Mouse (Mus musculus) lung, embryonic 16.5 days (tissue): ENCODE results near the gene Gm21954. TPM values are rescaled to one million over a fixed set of nuclear protein-coding genes. Genes with fewer than 3 reads are reported as not detected.

Experiments
- ATAC-seq: fragments of 200-750 bp; cut with Nextera tagmentation; 2 replicates; pipeline ENCODE4 v1.8.0; 2017; ENCODE audit warnings: low read depth, mild to moderate bottlenecking, moderate library complexity
- H3K27ac ChIP-seq: fragments of 300-500 bp; sonication (generic); 2 replicates; pipeline ENCODE4 v1.5.1; 2014; ENCODE audit warnings: mild to moderate bottlenecking, control low read depth, low read length
- H3K27me3 ChIP-seq: fragments of 300-500 bp; sonication (generic); 2 replicates; pipeline ENCODE4 v1.6.1; 2014; ENCODE audit warnings: low read depth, low read length, mixed read lengths; ENCODE audit not compliant: control insufficient read depth, insufficient read depth
- H3K36me3 ChIP-seq: fragments of 300-500 bp; sonication (generic); 2 replicates; pipeline ENCODE4 v1.6.1; 2014; ENCODE audit warnings: low read length; ENCODE audit not compliant: control insufficient read depth, insufficient read depth
- H3K4me1 ChIP-seq: fragments of 300-500 bp; sonication (generic); replicated peaks from 2 replicates; pipeline ENCODE4 v1.6.1; 2014; ENCODE audit warnings: low read length, mixed read lengths; ENCODE audit not compliant: control insufficient read depth, insufficient read depth
- H3K4me2 ChIP-seq: fragments of 300-500 bp; sonication (generic); 2 replicates; pipeline ENCODE4 v1.6.1; 2014; ENCODE audit warnings: low read depth, low read length, control low read depth
- H3K4me3 ChIP-seq: fragments of 300-500 bp; sonication (generic); 2 replicates; pipeline ENCODE4 v1.5.1; 2014; ENCODE audit warnings: mild to moderate bottlenecking, low read length, control low read depth
- H3K9ac ChIP-seq: fragments of 300-500 bp; sonication (generic); 2 replicates; pipeline ENCODE4 v1.6.1; 2014; ENCODE audit warnings: low read length, control low read depth
- H3K9me3 ChIP-seq: fragments of 300-500 bp; sonication (generic); 2 replicates; pipeline ENCODE4 v1.6.1; 2016; ENCODE audit warnings: low read length; ENCODE audit not compliant: control insufficient read depth
- WGBS: fragments of 180-500 bp; shearing (Covaris S2); extraction: QIAGEN DNeasy Blood & Tissue Kit; methylation state at CpG from one replicate; pipeline ENCODE4 v1.1.7; 2014; 5-methylcytosine and 5-hydroxymethylcytosine counted together
- polyA plus RNA-seq: library from polyadenylated mRNA; unstranded; fragments of >200 nt; fragmentation: Nextera tagmentation; extraction: Ambion mirVana; gene quantifications from 2 replicates; pipeline ENCODE4 v1.2.1, GENCODE M21; 2015

Gene Gm21954
- polyA plus RNA-seq, 1 experiment from 2014 or later: not detected

DNA sequence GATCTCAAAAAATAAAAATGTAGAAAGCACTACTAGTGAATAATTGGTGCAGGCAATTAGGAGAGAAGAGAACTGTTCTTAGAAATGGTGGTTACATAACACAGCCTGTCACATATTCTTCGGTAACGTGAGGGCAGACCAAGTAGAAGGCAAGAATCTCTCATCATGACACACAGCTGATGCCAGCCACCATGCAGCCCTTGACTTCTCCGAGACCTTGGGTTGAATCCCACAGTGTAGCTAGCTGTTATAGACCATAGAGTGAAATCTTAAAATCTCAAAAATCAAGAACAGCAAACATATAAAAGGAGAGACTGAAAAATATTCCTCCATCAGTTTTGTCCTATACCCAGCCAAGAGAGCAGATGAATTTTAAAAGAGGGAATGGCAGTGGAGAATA is 40.8 kb downstream of the Gm21954 start:
- H3K27me3 ChIP-seq: no peaks in the 10 kb centered on the region
- H3K9ac ChIP-seq: no peak overlapping the region
- no peaks in the 10 kb centered on the region for H3K4me1 ChIP-seq
- ATAC-seq: no peak
- WGBS: 81% methylated on average over 3 of the region's 3 CpGs
- no peak overlapping the region for H3K27ac ChIP-seq
- no peak overlapping the region for H3K4me2 ChIP-seq
- H3K9me3 ChIP-seq: no peaks in the 10 kb centered on the region
- H3K36me3 ChIP-seq: no peaks in the 10 kb centered on the region
- no peak overlapping the region for H3K4me3 ChIP-seq

GRCm38 (mm10) chr3:55430022-55430549 is 41.9 kb downstream of the Gm21954 start:
- H3K9ac ChIP-seq: no peak overlapping the region
- ATAC-seq: no peak
- no peaks in the 10 kb centered on the region for H3K36me3 ChIP-seq
- H3K27ac ChIP-seq: no peak overlapping the region
- no peaks in the 10 kb centered on the region for H3K27me3 ChIP-seq
- H3K4me2 ChIP-seq: no peak overlapping the region
- H3K9me3 ChIP-seq: no peaks in the 10 kb centered on the region
- WGBS: 84% methylated on average over 2 of the region's 2 CpGs
- H3K4me1 ChIP-seq: no peaks in the 10 kb centered on the region
- no peak overlapping the region for H3K4me3 ChIP-seq

DNA sequence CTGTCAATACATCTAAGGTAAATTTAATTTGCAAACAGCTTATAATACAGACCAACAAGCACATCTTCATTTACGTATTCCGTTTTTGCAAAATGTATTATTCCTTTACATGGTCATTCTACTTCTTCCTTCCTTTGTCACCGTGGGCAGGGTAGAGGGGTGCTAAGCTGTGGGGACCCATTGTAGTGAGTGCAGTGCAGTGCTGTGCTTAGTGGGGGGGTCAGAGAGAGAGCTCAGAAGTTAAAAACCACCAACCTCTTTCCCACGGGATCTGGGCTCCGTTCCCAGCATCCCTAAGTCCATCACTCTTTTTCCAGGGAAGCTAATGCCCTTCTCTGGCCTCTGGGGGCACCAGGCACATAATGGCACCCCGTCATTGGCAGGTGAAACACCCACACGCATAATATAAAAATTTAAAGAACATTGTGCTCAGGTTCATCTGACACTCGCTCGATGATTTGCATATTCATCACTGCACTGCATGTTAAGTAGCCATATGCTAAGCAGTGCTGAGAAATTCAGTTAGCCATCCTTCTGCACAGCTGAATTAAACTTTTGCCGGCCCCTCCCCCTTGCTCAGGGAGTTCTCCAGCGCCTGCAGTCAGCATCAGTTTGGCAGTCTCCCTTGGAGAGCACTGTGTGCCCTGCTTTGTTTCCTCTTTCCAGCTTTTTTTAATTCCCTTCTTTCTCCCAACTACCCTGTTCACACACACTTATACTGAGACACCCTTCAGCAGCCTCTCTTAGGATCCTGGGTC is 48.2 kb downstream of the Gm21954 start:
- ATAC-seq: no peak
- Histone ChIP-seq H3K27me3 (no peaks in the 10 kb centered on the region), H3K4me3 (no peak overlapping the region), H3K36me3 (no peaks in the 10 kb centered on the region), H3K27ac (no peak overlapping the region), H3K4me2 (no peak overlapping the region), H3K4me1 (no peaks in the 10 kb centered on the region), H3K9me3 (no peaks in the 10 kb centered on the region), H3K9ac (no peak overlapping the region)
- WGBS: 35% methylated on average over 11 of the region's 11 CpGs

- Histone ChIP-seq H3K27me3 (no peaks in the 10 kb centered on the region), H3K9me3 (no peaks in the 10 kb centered on the region), H3K4me3 (no peak overlapping the region), H3K9ac (no peak overlapping the region), H3K4me2 (no peak overlapping the region), H3K27ac (no peak overlapping the region), H3K36me3 (no peaks in the 10 kb centered on the region), H3K4me1 (no peaks in the 10 kb centered on the region)
- ATAC-seq: no peak
- 47% methylated on average over 8 of the region's 8 CpGs for whole genome bisulfite sequencing
These were observed 51.5 kb downstream of the Gm21954 start for GRCm38 (mm10) chr3:55420436-55421083.

GRCm38 (mm10) chr3:55419334-55419733 is 52.7 kb downstream of the Gm21954 start:
- Histone ChIP-seq H3K4me2 (no peak overlapping the region), H3K4me1 (no peaks in the 10 kb centered on the region)
- no peak for ATAC-seq

GRCm38 (mm10) chr3:55418845-55419244 is 53.2 kb downstream of the Gm21954 start:
- Histone ChIP-seq H3K36me3 (no peaks in the 10 kb centered on the region), H3K4me2 (no peak overlapping the region), H3K9ac (no peak overlapping the region), H3K9me3 (no peaks in the 10 kb centered on the region), H3K27ac (no peak overlapping the region), H3K4me3 (no peak overlapping the region), H3K4me1 (no peaks in the 10 kb centered on the region), H3K27me3 (no peaks in the 10 kb centered on the region)
- 76% methylated on average over 6 of the region's 6 CpGs for WGBS
- ATAC-seq: no peak

More at GRCm38 (mm10) chr3:55419334-55419733, 52.7 kb downstream of the Gm21954 start:
- Histone ChIP-seq H3K27me3 (no peaks in the 10 kb centered on the region), H3K4me3 (no peak overlapping the region), H3K9ac (no peak overlapping the region), H3K9me3 (no peaks in the 10 kb centered on the region), H3K36me3 (no peaks in the 10 kb centered on the region), H3K27ac (no peak overlapping the region)
- WGBS: 32% methylated on average over 3 of the region's 3 CpGs

DNA sequence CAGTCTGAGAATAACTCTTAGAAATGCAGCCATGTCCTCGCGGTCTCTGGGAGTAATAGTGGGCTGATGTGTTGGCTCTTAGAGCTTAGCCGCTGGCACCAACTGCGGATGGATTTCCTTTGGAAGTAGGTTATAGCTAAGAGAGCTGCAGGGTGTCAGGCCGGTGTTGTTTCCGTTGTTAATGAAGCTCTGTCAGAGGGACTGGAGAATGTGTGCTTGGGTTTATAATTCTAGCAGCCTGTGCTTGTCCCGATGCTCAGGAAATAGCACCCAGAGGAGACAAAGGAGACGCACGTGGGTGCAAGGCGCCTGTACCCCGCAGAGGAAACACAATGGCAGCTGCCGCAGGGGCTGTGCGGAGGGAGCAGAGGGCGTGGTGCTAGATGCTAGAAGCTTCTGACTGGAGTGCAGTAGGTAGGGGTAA is 56.5 kb downstream of the Gm21954 start:
- Histone ChIP-seq H3K27me3 (no peaks in the 10 kb centered on the region), H3K9me3 (no peaks in the 10 kb centered on the region), H3K4me3 (no peak overlapping the region), H3K9ac (no peak overlapping the region), H3K4me2 (peak overlapping the region; percentile 24; the same call in 1 of the 2 replicates), H3K27ac (no peak overlapping the region), H3K4me1 (no peaks in the 10 kb centered on the region), H3K36me3 (no peaks in the 10 kb centered on the region)
- 32% methylated on average over 14 of the region's 14 CpGs for WGBS
- no peak for ATAC-seq

Other genes starting within 250 kb of the Gm21954 start
- 8.0 and 10.3 TPM in 2 replicates for gene Dclk1, start 229.8 kb downstream of the Gm21954 start, polyA plus RNA-seq